In the genomic region with DNA sequence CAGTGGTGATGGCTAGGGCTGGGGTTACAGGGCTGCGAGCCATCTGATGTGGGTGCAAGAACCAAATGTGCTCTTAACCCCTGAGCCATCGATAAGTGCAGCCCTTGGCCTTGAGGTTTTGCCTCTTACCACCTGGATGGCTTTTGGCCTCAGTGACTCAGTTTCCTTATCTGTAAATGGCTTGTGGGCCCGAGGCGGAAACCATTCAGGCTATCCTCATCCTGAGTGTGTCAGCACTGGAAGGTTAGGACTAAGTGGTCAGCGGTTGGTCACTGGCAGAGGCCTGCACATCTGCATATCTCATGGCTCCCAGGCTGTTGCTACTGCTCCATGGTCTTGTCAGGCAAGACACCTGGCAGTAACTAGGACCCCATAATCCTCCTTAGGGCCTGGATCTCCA, we compare ENCODE assay signal across 11 mouse cellular contexts. TPM values are rescaled to one million over a fixed set of nuclear protein-coding genes. Genes with fewer than 3 reads are reported as not detected.
DNase-seq lines count a peak whose midpoint lies in the region; ATAC-seq lines count a peak whose summit lies in the region.
"Had no signal": no experiment of that assay in that cellular context is flagged by ENCODE, and none has a peak within 500 bp of the region (broad histone marks: within the 10 kb centered on the region; RNA-seq: fewer than 3 reads in every experiment).

No protein-coding gene starts in this region.

- H3K9ac ChIP-seq in heart, embryonic 11.5 days (ENCODE audit: low read depth, low read length) = no peak overlapping the region
- H3K9ac ChIP-seq in midbrain, embryonic 13.5 days (replicated peaks) = no peak overlapping the region
- no peak overlapping the region for H3K9ac ChIP-seq in forebrain, embryonic 16.5 days (replicated peaks; ENCODE audit: low read depth, low read length)
- no peak overlapping the region for H3K9ac ChIP-seq in neural tube, embryonic 15.5 days (replicated peaks)
- H3K9ac ChIP-seq: embryonic facial prominence, embryonic 15.5 days had no signal

- H3K36me3 ChIP-seq in heart, embryonic 10.5 days = no peaks in the 10 kb centered on the region
- H3K36me3 ChIP-seq in heart, embryonic 11.5 days (ENCODE audit: control insufficient read depth, insufficient read depth, low read length) = no peaks in the 10 kb centered on the region
- H3K36me3 ChIP-seq in midbrain, embryonic 10.5 days = no peaks in the 10 kb centered on the region
- no peaks in the 10 kb centered on the region for H3K36me3 ChIP-seq in midbrain, embryonic 13.5 days
- no peaks in the 10 kb centered on the region for H3K36me3 ChIP-seq in forebrain, embryonic 16.5 days (ENCODE audit: control insufficient read depth, insufficient read depth)
- H3K36me3 ChIP-seq in neural tube, embryonic 15.5 days = no peaks in the 10 kb centered on the region
- H3K36me3 ChIP-seq: embryonic facial prominence, embryonic 15.5 days; heart, embryonic 13.5 days had no signal

- WGBS in heart, embryonic 10.5 days = 74% methylated on average over 5 of the region's 5 CpGs
- 76% methylated on average over 5 of the region's 5 CpGs for WGBS in heart, embryonic 11.5 days (ENCODE audit: insufficient replicate concordance)
- 84% methylated on average over 5 of the region's 5 CpGs for WGBS in midbrain, embryonic 10.5 days
- 84% methylated on average over 5 of the region's 5 CpGs for WGBS in midbrain, embryonic 13.5 days
- WGBS in forebrain, embryonic 16.5 days = 82% methylated on average over 5 of the region's 5 CpGs
- WGBS in neural tube, embryonic 15.5 days = 86% methylated on average over 5 of the region's 5 CpGs

- H3K4me1 ChIP-seq in heart, embryonic 10.5 days = peaks cover 19% of the 10 kb centered on the region
- H3K4me1 ChIP-seq in heart, embryonic 11.5 days (ENCODE audit: control insufficient read depth, insufficient read depth, low read length) = peaks cover 3% of the 10 kb centered on the region; the same call in 1 of the 2 replicates
- peaks cover 17% of the 10 kb centered on the region for H3K4me1 ChIP-seq in midbrain, embryonic 10.5 days
- peaks cover 12% of the 10 kb centered on the region for H3K4me1 ChIP-seq in midbrain, embryonic 13.5 days (replicated peaks)
- peaks cover 9% of the 10 kb centered on the region for H3K4me1 ChIP-seq in forebrain, embryonic 16.5 days (replicated peaks; ENCODE audit: control insufficient read depth, insufficient read depth, low read length)
- H3K4me1 ChIP-seq in neural tube, embryonic 15.5 days = peaks cover 18% of the 10 kb centered on the region

- DNase-seq in heart, embryonic 10.5 days (ENCODE audit: low spot score) = no peak
- DNase-seq in midbrain, embryonic 10.5 days (ENCODE audit: low spot score) = no peak
- no peak for DNase-seq in frontal cortex, postnatal 10 days (ENCODE audit: low spot score in 2 of 2)
- no peak for DNase-seq in left cerebral cortex, postnatal 4 days

- H3K9me3 ChIP-seq in heart, embryonic 10.5 days = no peaks in the 10 kb centered on the region
- no peaks in the 10 kb centered on the region for H3K9me3 ChIP-seq in heart, embryonic 11.5 days (replicated peaks; ENCODE audit: control insufficient read depth, low read length)
- no peaks in the 10 kb centered on the region for H3K9me3 ChIP-seq in midbrain, embryonic 10.5 days (replicated peaks)
- H3K9me3 ChIP-seq in midbrain, embryonic 13.5 days = no peaks in the 10 kb centered on the region
- no peaks in the 10 kb centered on the region for H3K9me3 ChIP-seq in forebrain, embryonic 16.5 days (ENCODE audit: control insufficient read depth, low read length)
- no peaks in the 10 kb centered on the region for H3K9me3 ChIP-seq in neural tube, embryonic 15.5 days (replicated peaks)
- H3K9me3 ChIP-seq: embryonic facial prominence, embryonic 15.5 days had no signal

- H3K4me2 ChIP-seq in heart, embryonic 11.5 days = no peak overlapping the region
- H3K4me2 ChIP-seq in midbrain, embryonic 13.5 days (replicated peaks) = no peak overlapping the region
- H3K4me2 ChIP-seq in forebrain, embryonic 16.5 days (ENCODE audit: low read length) = no peak overlapping the region
- H3K4me2 ChIP-seq in neural tube, embryonic 15.5 days = peak overlapping the region; percentile 75

- ATAC-seq in heart, embryonic 11.5 days (replicated peaks; ENCODE audit: insufficient number of reproducible peaks, low FRiP score, low TSS enrichment) = no peak
- no peak for ATAC-seq in midbrain, embryonic 13.5 days
- ATAC-seq in forebrain, embryonic 16.5 days = peak; percentile 10
- no peak for ATAC-seq in neural tube, embryonic 15.5 days (ENCODE audit: low FRiP score)
- ATAC-seq: Patski had no signal

- intact Hi-C loops in left cerebral cortex, postnatal 4 days (cut with DNase I) = no loop called here

- H3K4me3 ChIP-seq in heart, embryonic 10.5 days = peak overlapping the region; percentile 59; the same call in 1 of the 2 replicates
- H3K4me3 ChIP-seq in heart, embryonic 11.5 days (ENCODE audit: low read depth, low read length) = no peak overlapping the region
- peak overlapping the region; percentile 52; the same call in 1 of the 2 replicates for H3K4me3 ChIP-seq in midbrain, embryonic 10.5 days
- H3K4me3 ChIP-seq in midbrain, embryonic 13.5 days (replicated peaks) = no peak overlapping the region
- H3K4me3 ChIP-seq in forebrain, embryonic 16.5 days (replicated peaks; ENCODE audit: low read length) = no peak overlapping the region
- H3K4me3 ChIP-seq in neural tube, embryonic 15.5 days (replicated peaks) = no peak overlapping the region

- H3K27me3 ChIP-seq in heart, embryonic 10.5 days (ENCODE audit: insufficient read depth, poor library complexity, severe bottlenecking) = 0 out of 2 replicates have a peak, but pooled peaks cover 3% of the 10 kb centered on the region
- 0 out of 2 replicates have a peak, but pooled peaks cover 5% of the 10 kb centered on the region for H3K27me3 ChIP-seq in heart, embryonic 11.5 days (ENCODE audit: control insufficient read depth, insufficient read depth, low read length)
- H3K27me3 ChIP-seq in midbrain, embryonic 10.5 days (ENCODE audit: low read depth, poor library complexity, severe bottlenecking) = no peaks in the 10 kb centered on the region
- no peaks in the 10 kb centered on the region for H3K27me3 ChIP-seq in midbrain, embryonic 13.5 days
- H3K27me3 ChIP-seq in forebrain, embryonic 16.5 days (replicated peaks; ENCODE audit: control insufficient read depth, insufficient read depth, low read length) = no peaks in the 10 kb centered on the region
- no peaks in the 10 kb centered on the region for H3K27me3 ChIP-seq in neural tube, embryonic 15.5 days (replicated peaks)
- H3K27me3 ChIP-seq: embryonic facial prominence, embryonic 15.5 days; heart, embryonic 13.5 days; Patski had no signal

- H3K27ac ChIP-seq in heart, embryonic 10.5 days = no peak overlapping the region; the same call in 1 of the 2 replicates
- H3K27ac ChIP-seq in heart, embryonic 11.5 days (ENCODE audit: low read depth, low read length) = no peak overlapping the region
- no peak overlapping the region for H3K27ac ChIP-seq in midbrain, embryonic 10.5 days (replicated peaks)
- no peak overlapping the region for H3K27ac ChIP-seq in midbrain, embryonic 13.5 days
- no peak overlapping the region for H3K27ac ChIP-seq in forebrain, embryonic 16.5 days (ENCODE audit: low read length)
- H3K27ac ChIP-seq in neural tube, embryonic 15.5 days (replicated peaks) = no peak overlapping the region
- H3K27ac ChIP-seq: embryonic facial prominence, embryonic 15.5 days; heart, embryonic 13.5 days had no signal

RNA-seq across cellular contexts. Expression of gene Pstpip1, which starts 28.3 kb away (rescaled TPM):
- 0.58 and 1.2 TPM in 2 replicates for polyA plus RNA-seq in heart, embryonic 10.5 days (2016; fragmentation: Nextera tagmentation; extraction: Ambion mirVana)
- 0.27 and 0.39 TPM in 2 replicates for polyA plus RNA-seq in heart, embryonic 11.5 days (2014; fragmentation: Nextera tagmentation; extraction: Ambion mirVana)
- polyA plus RNA-seq in midbrain, embryonic 10.5 days (2016; fragmentation: Nextera tagmentation; extraction: Ambion mirVana) = 0.40 and 0.52 TPM in 2 replicates
- polyA plus RNA-seq in midbrain, embryonic 13.5 days (2015; fragmentation: Nextera tagmentation; extraction: Ambion mirVana) = 0.31 and 0.96 TPM in 2 replicates
- polyA plus RNA-seq in forebrain, embryonic 16.5 days (2015; fragmentation: Nextera tagmentation; extraction: Ambion mirVana) = 0.29 and 0.70 TPM in 2 replicates
- 0.84 and 4.6 TPM in 2 replicates for polyA plus RNA-seq in neural tube, embryonic 15.5 days (2015; fragmentation: Nextera tagmentation; extraction: Ambion mirVana)
- 1 to 10 TPM; 1.0 to 1.2 TPM for total RNA-seq in left cerebral cortex, postnatal 4 days (2021)

RNA-seq across cellular contexts. Expression of gene Tspan3, which starts 47.2 kb away (rescaled TPM):
- polyA plus RNA-seq in heart, embryonic 10.5 days (2016; fragmentation: Nextera tagmentation; extraction: Ambion mirVana) = 399 and 412 TPM in 2 replicates
- polyA plus RNA-seq in heart, embryonic 11.5 days (2014; fragmentation: Nextera tagmentation; extraction: Ambion mirVana) = 381 and 423 TPM in 2 replicates
- polyA plus RNA-seq in midbrain, embryonic 10.5 days (2016; fragmentation: Nextera tagmentation; extraction: Ambion mirVana) = 570 and 611 TPM in 2 replicates
- 587 and 592 TPM in 2 replicates for polyA plus RNA-seq in midbrain, embryonic 13.5 days (2015; fragmentation: Nextera tagmentation; extraction: Ambion mirVana)
- 553 and 582 TPM in 2 replicates for polyA plus RNA-seq in forebrain, embryonic 16.5 days (2015; fragmentation: Nextera tagmentation; extraction: Ambion mirVana)
- polyA plus RNA-seq in neural tube, embryonic 15.5 days (2015; fragmentation: Nextera tagmentation; extraction: Ambion mirVana) = 578 and 595 TPM in 2 replicates
- total RNA-seq in left cerebral cortex, postnatal 4 days (2021) = 100 to 1,000 TPM; 238 to 243 TPM

Comparison
In these comparisons a context has a peak if more than half of its experiments do, and no peak if none do; other contexts are left out.
1. H3K4me3 ChIP-seq: peak in heart, embryonic 10.5 days (single experiment) and midbrain, embryonic 10.5 days (single experiment); none in heart, embryonic 11.5 days (single experiment), midbrain, embryonic 13.5 days (single experiment), forebrain, embryonic 16.5 days (single experiment) and neural tube, embryonic 15.5 days (single experiment).